In the genomic region with DNA sequence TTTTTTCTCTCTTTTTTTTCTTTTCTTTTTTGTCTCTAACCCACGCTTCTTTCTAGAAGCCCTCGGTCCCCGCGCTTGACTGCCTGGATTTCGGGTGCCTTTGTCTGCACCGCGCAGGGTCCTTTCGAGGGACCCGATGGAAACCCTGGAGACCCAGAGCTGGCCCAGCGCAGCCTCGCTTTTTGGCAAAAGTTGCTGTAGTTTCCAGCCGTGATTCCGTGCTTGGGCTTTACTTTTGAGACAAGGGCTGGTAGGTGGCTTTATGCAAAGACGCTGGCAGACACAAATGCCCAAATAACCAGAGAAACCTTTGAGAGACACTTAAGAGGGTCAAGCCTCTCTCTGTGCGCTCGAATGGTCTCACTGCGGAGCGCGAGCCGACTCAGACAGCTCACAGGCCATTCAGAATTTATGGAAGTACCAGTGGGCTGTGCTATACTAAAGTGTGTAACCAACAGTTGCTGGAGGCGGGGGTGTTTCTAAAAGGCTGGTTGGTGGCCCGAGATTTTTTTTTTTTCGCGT, we compare ENCODE assay signal across 8 mouse cellular contexts. TPM values are rescaled to one million over a fixed set of nuclear protein-coding genes. Genes with fewer than 3 reads are reported as not detected.
DNase-seq lines count a peak whose midpoint lies in the region; ATAC-seq and TF ChIP-seq lines count a peak whose summit lies in the region.

No protein-coding gene starts in this region.

- ATAC-seq in embryonic facial prominence, embryonic 12.5 days (ENCODE audit: insufficient number of reproducible peaks, insufficient read depth, low FRiP score, low TSS enrichment): no peak
- ATAC-seq in intestine, postnatal 0 days: no peak
- no peak for ATAC-seq in neural tube, embryonic 13.5 days (ENCODE audit: low read depth)

- peak overlapping the region; percentile 42 for H3K4me3 ChIP-seq in embryonic facial prominence, embryonic 12.5 days
- peak overlapping the region; percentile 50 for H3K4me3 ChIP-seq in intestine, postnatal 0 days (ENCODE audit: low read depth, low read length)
- peak overlapping the region; percentile 47 for H3K4me3 ChIP-seq in neural tube, embryonic 13.5 days

- no peaks in the 10 kb centered on the region for H3K36me3 ChIP-seq in embryonic facial prominence, embryonic 12.5 days
- H3K36me3 ChIP-seq in intestine, postnatal 0 days (ENCODE audit: control insufficient read depth, insufficient read depth): no peaks in the 10 kb centered on the region
- H3K36me3 ChIP-seq in neural tube, embryonic 13.5 days: no peaks in the 10 kb centered on the region

- H3K9ac ChIP-seq in embryonic facial prominence, embryonic 12.5 days: no peak overlapping the region; the same call in 1 of the 2 replicates
- no peak overlapping the region for H3K9ac ChIP-seq in intestine, postnatal 0 days (ENCODE audit: low read depth, low read length)
- H3K9ac ChIP-seq in neural tube, embryonic 13.5 days: peak overlapping the region; percentile 64

- H3K9me3 ChIP-seq in embryonic facial prominence, embryonic 12.5 days: no peaks in the 10 kb centered on the region
- no peaks in the 10 kb centered on the region for H3K9me3 ChIP-seq in intestine, postnatal 0 days (ENCODE audit: control insufficient read depth)
- H3K9me3 ChIP-seq in neural tube, embryonic 13.5 days: no peaks in the 10 kb centered on the region

- intact Hi-C loops in left cerebral cortex, postnatal 14 days (cut with DNase I): loop anchor here (5.0 kb wide), 1 partner anchor 79 kb away; the partner anchor contains the start of gene Nsrp1
- intact Hi-C loops in left cerebral cortex, postnatal 36 days (cut with DNase I): loop anchor here (5.0 to 10.0 kb wide), 3 partner anchors 74 to 316 kb away; no protein-coding TSS in a partner anchor

- no peak for TF ChIP-seq CTCF in intestine, postnatal 0 days (IDR thresholded peaks at IDR 0.05; ENCODE audit: low read depth)

- peak; percentile 22 to 37 for DNase-seq in left cerebral cortex, postnatal 14 days (ENCODE audit: low spot score in 2 of 2)
- no peak for DNase-seq in left cerebral cortex, postnatal 36 days (ENCODE audit: low spot score in 2 of 2)
- DNase-seq in gastrocnemius, postnatal 10 days: no peak
- DNase-seq in adrenal gland, postnatal 4 days (ENCODE audit: low spot score in 2 of 2): no peak
- no peak for DNase-seq in frontal cortex, postnatal 14 days (ENCODE audit: low spot score in 2 of 2)

- H3K27ac ChIP-seq in embryonic facial prominence, embryonic 12.5 days: no peak overlapping the region
- H3K27ac ChIP-seq in intestine, postnatal 0 days (ENCODE audit: low read depth, low read length): no peak overlapping the region
- no peak overlapping the region for H3K27ac ChIP-seq in neural tube, embryonic 13.5 days (replicated peaks)

- peaks cover 70% of the 10 kb centered on the region for H3K27me3 ChIP-seq in embryonic facial prominence, embryonic 12.5 days
- peaks cover 25% of the 10 kb centered on the region for H3K27me3 ChIP-seq in intestine, postnatal 0 days (replicated peaks; ENCODE audit: control insufficient read depth, insufficient read depth, low read length)
- peaks cover 78% of the 10 kb centered on the region for H3K27me3 ChIP-seq in neural tube, embryonic 13.5 days

- WGBS in embryonic facial prominence, embryonic 12.5 days: 11% methylated on average over 24 of the region's 24 CpGs
- 17% methylated on average over 24 of the region's 24 CpGs for WGBS in intestine, postnatal 0 days
- WGBS in neural tube, embryonic 13.5 days: 8% methylated on average over 24 of the region's 24 CpGs

- H3K4me1 ChIP-seq in embryonic facial prominence, embryonic 12.5 days: peaks cover 12% of the 10 kb centered on the region
- H3K4me1 ChIP-seq in intestine, postnatal 0 days (replicated peaks; ENCODE audit: control insufficient read depth, insufficient read depth, low read length): peaks cover 3% of the 10 kb centered on the region; the same call in 1 of the 2 replicates
- peaks cover 24% of the 10 kb centered on the region for H3K4me1 ChIP-seq in neural tube, embryonic 13.5 days (replicated peaks)

- peak overlapping the region; percentile 84 for H3K4me2 ChIP-seq in embryonic facial prominence, embryonic 12.5 days (replicated peaks)
- H3K4me2 ChIP-seq in intestine, postnatal 0 days (replicated peaks; ENCODE audit: low read depth): peak overlapping the region; percentile 71
- peak overlapping the region; percentile 85 for H3K4me2 ChIP-seq in neural tube, embryonic 13.5 days

RNA-seq across cellular contexts. Expression of gene Slc6a4, which starts 0.4 kb away (rescaled TPM):
- total RNA-seq in left cerebral cortex, postnatal 14 days (2021): not detected
- under 1 TPM in 1 of 2 experiments, not detected in 1; 0.20 TPM for total RNA-seq in left cerebral cortex, postnatal 36 days (2021)
- polyA plus RNA-seq in embryonic facial prominence, embryonic 12.5 days (2016; fragmentation: Nextera tagmentation; extraction: Ambion mirVana): 0.75 and 0.87 TPM in 2 replicates
- 21.1 and 21.2 TPM in 2 replicates for polyA plus RNA-seq in intestine, postnatal 0 days (2015; fragmentation: Nextera tagmentation; extraction: Ambion mirVana)
- 0.25 and 0.36 TPM in 2 replicates for polyA plus RNA-seq in neural tube, embryonic 13.5 days (2015; fragmentation: Nextera tagmentation; extraction: Ambion mirVana)
- 1 to 10 TPM in 1 of 2 experiments, under 1 TPM in 1; 0.79 to 1.2 TPM for total RNA-seq in gastrocnemius, postnatal 10 days (2021)
- total RNA-seq in adrenal gland, postnatal 4 days (2021): 10 to 100 TPM; 20.2 to 22.8 TPM

Comparison
In these comparisons a context has a peak if more than half of its experiments do, and no peak if none do; other contexts are left out.
1. DNase-seq: peak in left cerebral cortex, postnatal 14 days (2 of 2); none in left cerebral cortex, postnatal 36 days (0 of 2), gastrocnemius, postnatal 10 days (single experiment), adrenal gland, postnatal 4 days (0 of 2) and frontal cortex, postnatal 14 days (0 of 2).
2. RNA of gene Slc6a4, which starts 0.4 kb away (total RNA-seq): 20.2 to 22.8 TPM in adrenal gland, postnatal 4 days; 0.79 to 1.2 TPM in gastrocnemius, postnatal 10 days, 0.20 TPM in left cerebral cortex, postnatal 36 days and not detected in left cerebral cortex, postnatal 14 days; every median in the first group is over 4 times any median in the second.
3. Peak in every context shown above with its lines, with median percentiles within 50 percentile points of each other: H3K4me2 ChIP-seq and H3K4me3 ChIP-seq.